Mouse (Mus musculus): ENCODE data around the gene Lrfn1.
"Not testable (repeated sequence)": the region's sequence is repeated elsewhere in the genome, so short reads cannot be mapped to it uniquely, and the experiment has no call there.

Lrfn1 gene

GRCm38 (mm10) chr7:28447101-28447830 lies 4.5 kb upstream of the Lrfn1 start:
- in situ Hi-C loops (cut with MboI, MseI) = loop anchor here (5.0 kb wide), 2 partner anchors 80 to 85 kb away; no protein-coding TSS in a partner anchor

GRCm38 (mm10) chr7:28447865-28448820 lies 3.6 kb upstream of the Lrfn1 start:
- in situ Hi-C loops (cut with MboI, MseI) = loop anchor here (5.0 kb wide), 2 partner anchors 79 to 84 kb away; no protein-coding TSS in a partner anchor

GRCm38 (mm10) chr7:28452361-28453005 lies 703 bp downstream of the Lrfn1 start:
- in situ Hi-C loops (cut with MboI, MseI) = loop anchor here in 1 of 2 experiments (5.0 kb wide), 1 partner anchor 35 kb away; no protein-coding TSS in a partner anchor

GRCm38 (mm10) chr7:28460361-28460760 lies 8.6 kb downstream of the Lrfn1 start:
- in situ Hi-C loops (cut with MboI, MseI) = no loop called here

GRCm38 (mm10) chr7:28462769-28463168 lies 11.0 kb downstream of the Lrfn1 start:
- in situ Hi-C loops (cut with MboI, MseI) = no loop called here

- in situ Hi-C loops (cut with MboI, MseI) = no loop called here
Measured at GRCm38 (mm10) chr7:28464416-28465212, 12.8 kb downstream of the Lrfn1 start.

GRCm38 (mm10) chr7:28466721-28467212 lies 15.0 kb downstream of the Lrfn1 start:
- in situ Hi-C loops (cut with MboI, MseI) = no loop called here

GRCm38 (mm10) chr7:28467213-28467751 lies 15.5 kb downstream of the Lrfn1 start:
- in situ Hi-C loops (cut with MboI, MseI) = no loop called here

GRCm38 (mm10) chr7:28476191-28476590 lies 24.4 kb downstream of the Lrfn1 start:
- in situ Hi-C loops (cut with MboI, MseI) = loop anchor here in 1 of 2 experiments (5.0 kb wide), 1 partner anchor 51 kb away; no protein-coding TSS in a partner anchor

- in situ Hi-C loops (cut with MboI, MseI) = loop anchor here in 1 of 2 experiments (5.0 kb wide), 1 partner anchor 50 kb away; no protein-coding TSS in a partner anchor
Measured at GRCm38 (mm10) chr7:28477363-28477762, 25.6 kb downstream of the Lrfn1 start.

- in situ Hi-C loops (cut with MboI, MseI) = loop anchor here in 1 of 2 experiments (5.0 kb wide), 1 partner anchor 48 kb away; no protein-coding TSS in a partner anchor
Measured at GRCm38 (mm10) chr7:28478854-28479253, 27.1 kb downstream of the Lrfn1 start.

- in situ Hi-C loops (cut with MboI, MseI) = no loop called here
Measured at GRCm38 (mm10) chr7:28482854-28483253, 31.1 kb downstream of the Lrfn1 start.

- in situ Hi-C loops (cut with MboI, MseI) = no loop called here
Measured at GRCm38 (mm10) chr7:28484192-28484591, 32.4 kb downstream of the Lrfn1 start.

- in situ Hi-C loops (cut with MboI, MseI) = loop anchor here in 1 of 2 experiments (5.0 kb wide), 1 partner anchor 36 kb away; the partner anchor contains the start of gene Lrfn1
Measured at GRCm38 (mm10) chr7:28488030-28488491, 36.3 kb downstream of the Lrfn1 start.

- in situ Hi-C loops (cut with MboI, MseI) = no loop called here
Measured at GRCm38 (mm10) chr7:28490410-28490809, 38.6 kb downstream of the Lrfn1 start.

GRCm38 (mm10) chr7:28490903-28491302 lies 39.1 kb downstream of the Lrfn1 start:
- in situ Hi-C loops (cut with MboI, MseI) = no loop called here

GRCm38 (mm10) chr7:28492310-28492709 lies 40.5 kb downstream of the Lrfn1 start:
- in situ Hi-C loops (cut with MboI, MseI) = no loop called here

- in situ Hi-C loops (cut with MboI, MseI) = no loop called here
Measured at GRCm38 (mm10) chr7:28495426-28495825, 43.6 kb downstream of the Lrfn1 start.

- in situ Hi-C loops (cut with MboI, MseI) = no loop called here
Measured at GRCm38 (mm10) chr7:28505585-28505984, 53.8 kb downstream of the Lrfn1 start.

GRCm38 (mm10) chr7:28509121-28509520 lies 57.3 kb downstream of the Lrfn1 start:
- in situ Hi-C loops (cut with MboI, MseI) = not testable (repeated sequence)
